Mouse (Mus musculus) heart, postnatal 36 days (tissue): ENCODE measurements around the gene Zfp414. TPM values are rescaled to one million over a fixed set of nuclear protein-coding genes. Genes with fewer than 3 reads are reported as not detected.
"Not testable (repeated sequence)": the region's sequence is repeated elsewhere in the genome, so short reads cannot be mapped to it uniquely, and the experiment has no call there.

Experiments used
- DNase-seq, 2 experiments: peaks; one replicate each; pipeline ENCODE4 v3.0.0; 2021 to 2022
- intact Hi-C: fragments of 180-260 bp; cut with DNase I; formaldehyde crosslinking; loops from one replicate; pipeline ENCODE4 v1.15.1; 2025
- total RNA-seq, 2 experiments: library from RNA; stranded (reverse); gene quantifications; 2 replicates each; pipeline ENCODE4 v1.2.3; 2021

Zfp414 gene
- 10 to 100 TPM in 1 of 2 experiments, 1 to 10 TPM in 1; 9.8 to 10.6 TPM for total RNA-seq

- DNase-seq: peak; percentile 93 to 98
- intact Hi-C loops: no loop called here
Observed at GRCm38 (mm10) chr17:33628621-33629486, at the start of gene Zfp414. Zfp414 (plus strand) TSS chr17:33629090.

GRCm38 (mm10) chr17:33584061-33584460 is 44.8 kb upstream of the Zfp414 start:
- intact Hi-C loops: no loop called here

GRCm38 (mm10) chr17:33586011-33586410 is 42.9 kb upstream of the Zfp414 start:
- DNase-seq: no peak
- intact Hi-C loops: no loop called here

More at GRCm38 (mm10) chr17:33584061-33584460, 44.8 kb upstream of the Zfp414 start:
- DNase-seq: no peak

DNA sequence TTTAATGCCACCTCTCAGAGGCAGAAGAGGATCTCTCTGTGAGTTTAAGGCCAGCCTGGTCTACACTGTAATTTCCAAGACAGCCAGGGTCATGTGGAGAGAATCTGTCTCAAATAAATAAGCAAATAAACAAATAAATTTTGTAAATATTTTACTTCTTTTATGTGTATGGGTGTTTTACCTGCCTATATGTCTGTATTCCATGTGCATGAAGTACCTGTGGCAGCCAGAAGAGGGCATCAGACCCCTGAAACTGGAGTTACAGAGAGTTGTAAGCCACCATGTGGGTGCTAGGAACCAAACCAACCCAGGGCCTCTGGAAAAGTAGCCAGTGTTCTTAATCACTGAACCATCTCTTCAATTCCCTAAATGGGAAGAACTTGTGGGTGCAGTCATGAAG is 31.6 kb upstream of the Zfp414 start:
- intact Hi-C loops: no loop called here
- DNase-seq: no peak

DNA sequence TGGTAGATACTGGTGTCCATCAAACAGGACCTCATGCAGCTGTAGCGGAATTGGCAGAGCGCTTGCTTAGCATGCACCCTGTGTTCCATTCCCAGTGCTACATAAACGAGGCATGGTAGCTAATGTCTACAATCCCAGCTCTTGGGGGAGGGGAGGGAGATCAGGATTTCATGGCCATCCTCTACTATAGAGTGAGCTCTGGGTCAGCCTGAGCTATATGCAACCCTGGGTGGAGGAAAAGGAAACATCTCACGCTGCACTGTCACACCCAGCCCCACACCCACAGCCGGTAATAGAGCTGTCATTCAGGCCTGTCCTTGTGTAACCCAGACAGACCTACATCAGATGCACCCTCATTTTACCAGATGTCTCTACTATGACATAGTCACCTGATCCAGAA is 30.4 kb upstream of the Zfp414 start:
- no peak for DNase-seq
- intact Hi-C loops: no loop called here

DNA sequence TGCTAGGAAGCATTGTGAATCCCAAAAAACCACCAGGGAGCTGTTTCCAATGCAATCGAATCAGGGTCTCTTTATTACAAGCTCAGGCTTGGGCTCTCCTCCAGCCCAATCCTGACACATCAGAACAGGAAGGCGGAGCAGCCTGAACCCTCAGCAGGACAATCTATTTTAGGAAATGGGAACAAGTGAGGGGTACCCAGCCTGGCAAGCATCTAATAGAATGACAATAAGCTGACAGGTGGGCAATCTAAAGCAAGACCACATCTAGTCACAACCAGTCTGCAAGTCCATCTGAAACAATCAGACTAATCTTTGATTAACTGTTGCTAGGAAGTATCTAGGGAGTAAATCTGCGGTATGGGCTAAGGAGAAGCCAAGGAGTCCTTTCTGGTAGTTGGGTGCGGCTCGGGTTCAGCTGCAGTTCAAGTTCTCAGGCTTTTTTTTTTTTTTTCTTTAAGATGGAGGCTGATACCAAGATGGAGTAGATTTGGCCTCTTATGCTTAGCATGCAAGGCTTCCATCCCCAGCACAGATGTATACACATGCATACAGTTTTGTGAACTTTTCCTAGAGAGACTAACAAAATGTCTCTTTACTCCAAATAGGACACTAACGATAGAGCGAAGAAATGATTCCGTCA is 28.9 kb upstream of the Zfp414 start:
- DNase-seq: no peak
- intact Hi-C loops: no loop called here

- intact Hi-C loops: no loop called here
- no peak for DNase-seq
Observed at GRCm38 (mm10) chr17:33600831-33601230, 28.1 kb upstream of the Zfp414 start.

- no peak for DNase-seq
- intact Hi-C loops: no loop called here
Observed at GRCm38 (mm10) chr17:33601947-33602346, 26.9 kb upstream of the Zfp414 start.

DNA sequence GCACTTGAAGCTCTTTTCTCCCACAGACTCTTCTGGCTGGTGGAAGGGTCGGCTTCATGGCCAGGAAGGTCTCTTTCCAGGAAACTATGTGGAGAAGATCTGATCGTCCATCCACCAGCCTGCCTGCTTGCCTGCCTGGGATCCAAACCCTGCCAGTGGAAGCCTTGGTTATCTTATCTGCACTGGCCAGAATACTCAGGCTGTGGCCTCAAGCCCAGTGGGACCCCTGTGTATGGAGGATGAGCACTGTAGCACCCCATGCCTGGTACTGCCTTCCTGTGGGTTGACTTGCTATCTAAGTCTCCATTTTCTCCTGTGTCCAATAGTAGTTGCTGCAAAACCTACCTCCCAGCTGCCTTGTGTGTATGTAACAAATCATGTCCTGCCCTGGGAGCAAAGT is 21.6 kb upstream of the Zfp414 start:
- DNase-seq: no peak
- intact Hi-C loops: no loop called here

DNA sequence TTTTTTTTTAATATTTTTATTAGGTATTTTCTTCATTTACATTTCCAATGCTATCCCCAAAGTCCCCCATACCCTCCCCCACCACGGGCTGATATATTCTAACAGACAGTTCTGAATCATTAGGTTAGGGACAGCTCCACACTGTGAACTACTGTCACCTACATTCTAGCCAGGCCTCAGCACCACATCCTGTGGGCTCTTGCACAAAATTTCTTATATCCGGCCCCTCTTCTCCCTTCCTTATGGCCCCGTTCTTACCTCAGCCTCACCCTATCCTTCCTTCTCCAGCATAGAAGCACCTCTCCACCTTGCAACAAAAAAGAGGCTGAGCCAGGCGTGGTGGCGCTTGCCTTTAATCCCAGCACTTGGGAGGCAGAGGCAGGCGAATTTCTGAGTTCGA is 18.3 kb upstream of the Zfp414 start:
- no peak for DNase-seq
- intact Hi-C loops: no loop called here

GRCm38 (mm10) chr17:33613726-33614125 is 15.2 kb upstream of the Zfp414 start:
- DNase-seq, intact Hi-C loops: not testable (repeated sequence)

- no peak for DNase-seq
- intact Hi-C loops: no loop called here
Observed at GRCm38 (mm10) chr17:33627281-33627680, 1.6 kb upstream of the Zfp414 start.

DNA sequence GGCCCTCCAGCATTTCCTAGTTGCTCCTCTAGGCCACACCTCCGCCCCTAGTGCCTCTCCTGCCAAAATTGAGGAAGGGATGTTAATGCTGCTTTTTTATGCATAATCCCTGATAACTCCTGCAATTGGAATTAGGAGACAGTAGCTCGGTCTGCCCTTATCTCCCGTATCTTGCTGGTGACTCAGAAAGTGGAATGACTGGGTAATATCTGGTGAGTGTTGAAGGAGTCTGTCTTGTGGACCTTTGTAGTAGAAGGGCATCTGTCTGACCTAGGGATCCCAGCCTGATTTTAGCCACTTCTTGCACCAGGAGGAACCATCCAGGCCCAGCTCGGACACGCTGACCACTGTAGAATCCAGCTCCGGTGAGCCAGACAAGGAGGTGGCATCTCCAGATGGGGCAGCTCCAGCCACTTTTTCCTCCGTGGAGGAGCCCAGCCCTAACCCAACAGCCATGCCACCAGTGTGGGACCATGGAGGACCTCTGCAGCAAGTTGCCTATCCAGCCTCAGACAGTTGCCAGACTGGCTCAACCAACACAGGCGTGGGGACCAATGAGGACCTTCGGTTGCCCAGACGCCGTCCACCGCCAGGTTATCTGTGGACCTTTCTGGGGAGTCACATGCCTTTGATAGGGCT is 716 bp downstream of the Zfp414 start:
- DNase-seq: no peak
- intact Hi-C loops: no loop called here

DNA sequence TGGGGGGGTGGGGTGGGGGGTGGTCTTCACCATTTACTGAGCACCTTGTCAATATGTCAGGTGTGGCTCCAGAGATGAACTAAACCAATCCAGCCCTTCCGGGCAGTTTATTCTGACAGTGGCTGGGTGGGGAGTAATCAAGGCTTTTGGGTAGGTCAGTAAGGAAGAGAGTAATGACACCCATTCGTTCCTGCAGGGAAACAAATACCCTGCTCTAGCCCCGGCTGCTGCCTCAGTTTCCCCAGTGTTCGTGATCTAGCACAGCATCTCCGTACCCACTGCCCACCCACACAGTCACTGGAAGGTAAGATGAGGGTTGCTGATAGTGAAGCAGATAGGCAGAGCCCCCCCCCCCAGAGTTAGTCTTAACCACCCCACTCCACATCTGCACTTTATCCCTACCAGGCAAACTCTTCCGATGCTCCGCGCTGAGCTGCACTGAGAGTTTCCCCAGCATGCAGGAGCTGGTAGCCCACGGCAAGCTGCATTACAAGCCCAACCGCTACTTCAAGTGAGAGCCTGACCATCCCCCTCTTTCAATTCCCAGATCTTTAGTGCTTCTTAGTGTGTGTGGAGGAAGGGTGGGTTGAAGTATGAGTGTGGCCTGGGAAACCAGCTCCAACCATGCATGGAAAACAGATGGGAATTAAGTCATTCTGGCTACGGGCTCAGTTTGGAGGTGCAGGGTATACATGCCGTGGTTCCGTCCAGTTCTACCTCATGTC is 1.4 kb downstream of the Zfp414 start:
- DNase-seq: no peak
- intact Hi-C loops: no loop called here

GRCm38 (mm10) chr17:33631236-33631635 is 2.3 kb downstream of the Zfp414 start:
- no peak for DNase-seq
- intact Hi-C loops: no loop called here

GRCm38 (mm10) chr17:33631796-33632195 is 2.9 kb downstream of the Zfp414 start:
- no peak for DNase-seq
- intact Hi-C loops: no loop called here

GRCm38 (mm10) chr17:33637038-33637437 is 8.1 kb downstream of the Zfp414 start:
- intact Hi-C loops: no loop called here
- DNase-seq: no peak

- intact Hi-C loops: no loop called here
- no peak for DNase-seq
Observed at GRCm38 (mm10) chr17:33637516-33638276, 8.8 kb downstream of the Zfp414 start, which contains the start of gene Pram1. Pram1 (plus strand) TSS chr17:33638056.

DNA sequence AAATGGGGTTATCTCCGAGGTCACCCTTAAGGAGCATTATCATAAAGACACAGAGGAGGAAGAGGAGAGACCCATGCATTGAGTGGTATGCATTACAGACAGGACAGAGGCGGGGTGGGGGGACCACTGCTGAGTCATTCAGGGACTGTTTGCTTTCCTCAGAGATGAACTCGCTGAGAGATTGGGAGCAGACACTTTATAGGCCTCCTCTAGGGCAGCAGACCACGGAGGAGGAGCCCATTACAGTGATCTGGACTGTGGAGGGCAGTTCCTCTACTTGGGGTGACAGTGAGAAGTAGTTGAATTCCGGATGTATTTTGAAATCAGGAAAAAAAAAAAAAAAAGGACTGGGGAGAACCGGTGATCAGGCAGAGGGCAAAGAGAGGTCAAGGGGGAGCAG is 10.9 kb downstream of the Zfp414 start:
- intact Hi-C loops: no loop called here
- DNase-seq: no peak

DNA sequence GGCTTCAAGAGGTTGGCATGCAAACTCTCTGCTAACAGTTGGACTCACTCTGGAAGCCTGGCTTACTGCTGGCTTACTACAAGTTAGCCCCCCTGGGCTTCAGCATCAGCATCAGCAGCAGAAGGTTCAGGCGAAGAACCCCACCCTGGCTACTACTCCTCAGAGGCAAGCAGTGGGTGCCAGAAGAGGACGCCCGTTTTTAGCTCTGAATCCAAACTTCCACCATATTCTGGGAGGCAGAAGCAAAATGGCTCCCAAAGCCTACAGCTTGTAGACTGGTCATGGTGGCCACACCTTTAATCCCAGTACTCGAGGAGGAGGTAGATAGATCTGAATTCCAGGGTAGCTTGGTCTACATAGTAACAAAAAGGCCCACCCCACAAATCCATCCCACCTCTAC is 15.2 kb downstream of the Zfp414 start:
- intact Hi-C loops: no loop called here

More for the DNA sequence above, 15.2 kb downstream of the Zfp414 start:
- no peak for DNase-seq
